Mouse (Mus musculus): Measurements from ENCODE around the gene Mid1.
"Not testable (repeated sequence)": the region's sequence is repeated elsewhere in the genome, so short reads cannot be mapped to it uniquely, and the experiment has no call there.

The Mid1 gene

GRCm38 (mm10) chrX:170015883-170016282, 330.9 kb downstream of the Mid1 start:
- DNase-seq (ENCODE audit: low spot score in 2 of 2) = not testable (repeated sequence)

DNA sequence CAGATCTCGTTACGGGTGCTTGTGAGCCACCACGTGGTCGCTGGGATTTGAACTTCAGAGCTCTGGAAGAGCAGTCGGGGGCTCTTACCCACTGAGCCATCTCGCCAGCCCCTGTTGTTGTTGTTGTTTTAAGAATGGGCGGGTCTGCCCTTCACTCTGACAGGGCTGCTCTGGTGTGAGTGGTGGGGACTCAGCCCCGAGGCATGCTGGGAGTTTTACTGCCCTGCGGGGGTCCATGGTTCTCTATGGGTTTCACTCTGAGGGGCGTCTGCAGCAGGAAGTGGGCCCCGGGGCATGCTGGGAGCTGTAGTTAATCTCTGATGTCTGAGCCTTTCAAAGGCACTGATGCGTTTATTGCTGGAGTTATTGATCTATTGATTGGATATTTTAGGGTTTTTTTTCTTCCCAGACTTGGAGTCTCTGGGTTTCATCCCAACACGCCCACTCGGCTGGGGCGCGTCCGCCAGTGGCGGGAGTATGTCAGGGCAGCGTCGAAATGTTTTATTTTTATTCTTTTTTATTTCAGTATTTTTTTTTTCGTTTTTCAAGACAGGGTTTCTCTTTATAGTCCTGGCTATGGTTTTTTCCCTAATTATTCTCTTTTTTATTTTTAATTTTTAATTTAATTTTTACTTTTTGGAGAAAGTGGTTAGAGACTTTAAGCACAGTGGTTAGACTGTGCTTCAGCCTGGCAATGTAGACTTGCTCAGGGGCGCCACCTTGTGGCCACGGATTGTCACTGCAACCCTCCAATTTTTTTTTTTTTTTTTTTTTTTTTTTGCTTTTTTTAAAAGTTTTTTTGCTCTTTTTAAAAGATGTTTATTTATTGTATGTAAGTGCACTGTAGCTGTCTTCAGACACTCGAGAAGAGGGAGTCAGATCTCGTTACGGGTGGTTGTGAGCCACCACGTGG, 332.6 kb downstream of the Mid1 start:
- peak; percentile 93 to 94 for DNase-seq (ENCODE audit: low spot score in 2 of 2)

DNA sequence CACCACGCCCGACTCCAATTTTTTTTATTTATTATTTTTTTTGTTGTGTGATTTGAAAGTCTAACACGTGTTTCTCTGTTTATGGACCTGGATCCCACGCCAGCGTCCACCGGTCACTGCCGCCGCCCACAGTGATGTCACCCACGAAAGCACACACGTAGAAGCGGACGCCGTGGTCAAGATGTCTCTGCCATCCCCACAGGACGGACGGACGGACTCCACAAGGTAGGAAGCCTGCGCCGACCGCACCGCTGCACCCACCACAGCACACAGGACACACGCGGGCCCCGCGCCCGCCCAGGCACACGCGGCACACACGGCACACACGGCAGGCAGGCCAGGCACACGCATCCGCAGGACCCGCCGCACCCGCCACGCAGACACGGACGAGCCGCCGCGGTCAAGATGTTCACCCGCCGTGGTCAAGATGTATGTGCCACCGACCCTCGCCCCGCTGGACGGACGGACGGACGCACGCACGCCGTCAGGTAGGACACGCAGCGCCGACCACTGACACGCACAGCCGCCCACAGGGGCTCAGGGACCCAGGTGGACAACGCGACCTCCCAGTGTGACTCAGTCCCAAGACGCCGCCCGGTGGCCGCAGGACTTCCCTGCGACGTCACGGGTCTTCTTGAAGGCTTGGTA, 333.7 kb downstream of the Mid1 start:
- DNase-seq (ENCODE audit: low spot score in 2 of 2) = peak; percentile 57 to 81

- DNase-seq (ENCODE audit: low spot score in 2 of 2) = peak; percentile 34 to 75
Measured at GRCm38 (mm10) chrX:170019219-170019953, 334.4 kb downstream of the Mid1 start.

GRCm38 (mm10) chrX:170019954-170020689, 335.1 kb downstream of the Mid1 start:
- DNase-seq (ENCODE audit: low spot score in 2 of 2) = peak; percentile 86 to 96

DNA sequence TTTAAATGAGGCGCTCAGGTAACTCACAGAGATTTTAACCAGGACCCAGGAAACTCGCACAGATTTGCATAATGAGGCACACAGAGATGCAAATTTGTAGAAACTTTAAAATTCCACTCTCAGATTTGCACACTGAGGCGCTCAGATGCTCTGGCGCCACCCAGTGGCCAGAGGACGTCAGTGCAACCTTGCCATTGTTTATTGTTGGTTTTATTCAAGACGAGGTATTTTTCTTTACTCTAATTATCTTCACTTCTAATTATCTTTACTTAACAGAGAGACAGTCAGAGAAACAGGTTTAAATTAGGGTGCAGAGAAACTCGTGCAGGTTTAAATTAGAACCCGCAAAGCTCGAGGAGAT, 335.7 kb downstream of the Mid1 start:
- peak; percentile 28 to 88 for DNase-seq (ENCODE audit: low spot score in 2 of 2)

- DNase-seq (ENCODE audit: low spot score in 2 of 2) = peak; percentile 9 to 53
Measured at GRCm38 (mm10) chrX:170021205-170021604, 336.2 kb downstream of the Mid1 start.

- DNase-seq (ENCODE audit: low spot score in 2 of 2) = peak; percentile 27 to 78
Measured at GRCm38 (mm10) chrX:170021750-170022461, 336.9 kb downstream of the Mid1 start.

Measured in thymus, postnatal 10 days (tissue).